Mouse (Mus musculus) frontal cortex, postnatal 25 days (tissue): ENCODE measurements around the gene Tagln2.
A peak's percentile ranks its signal among the peaks of the same experiment; 100 is the strongest.

Source experiments
- DNase-seq, 2 experiments: peaks; one replicate each; pipeline ENCODE4 v3.0.0; 2022; ENCODE audit warnings: low spot score in 2 of 2

Tagln2 gene

DNA sequence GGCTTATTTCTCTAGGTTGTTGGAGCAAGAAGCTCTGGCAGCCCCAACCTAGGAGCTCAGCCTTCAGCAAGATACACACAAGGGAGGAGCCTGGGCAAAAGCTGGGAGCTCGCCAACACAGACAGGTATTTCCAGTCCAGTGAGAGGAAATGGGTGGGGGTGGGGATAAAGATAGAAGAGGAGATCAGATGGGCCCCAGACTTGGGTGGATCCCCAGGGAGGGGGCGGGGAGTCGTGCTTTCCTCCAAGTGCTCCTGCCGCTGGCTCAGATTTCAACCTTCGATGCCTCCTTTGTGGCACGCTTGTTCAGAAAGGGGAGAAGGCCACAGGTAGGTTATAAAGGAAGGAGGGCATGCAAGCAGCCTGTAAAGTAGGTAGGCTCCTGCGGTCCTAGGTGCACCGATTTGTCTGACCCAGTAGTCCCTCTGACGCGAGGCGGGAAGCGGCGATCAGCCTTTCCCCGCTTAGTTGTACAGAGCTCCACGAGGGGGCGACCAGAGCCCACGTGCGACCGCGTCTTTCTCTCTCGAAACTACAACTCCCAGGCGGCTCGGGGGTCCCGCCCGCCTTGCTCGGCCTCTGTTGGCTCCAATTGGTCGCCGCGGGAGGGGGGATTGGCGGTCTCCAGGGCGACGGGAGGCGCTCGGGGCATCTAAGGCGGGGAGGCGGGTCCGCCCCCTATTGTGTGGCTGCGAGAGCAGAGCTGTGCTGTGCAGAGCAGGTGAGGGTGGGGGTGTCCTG lies 18.1 kb upstream of the Tagln2 start, which contains the start of gene Igsf9:
Igsf9 (plus strand) TSS at position 249 of the 741 bp plus-strand sequence.
- peak; percentile 83 to 85 for DNase-seq

DNA sequence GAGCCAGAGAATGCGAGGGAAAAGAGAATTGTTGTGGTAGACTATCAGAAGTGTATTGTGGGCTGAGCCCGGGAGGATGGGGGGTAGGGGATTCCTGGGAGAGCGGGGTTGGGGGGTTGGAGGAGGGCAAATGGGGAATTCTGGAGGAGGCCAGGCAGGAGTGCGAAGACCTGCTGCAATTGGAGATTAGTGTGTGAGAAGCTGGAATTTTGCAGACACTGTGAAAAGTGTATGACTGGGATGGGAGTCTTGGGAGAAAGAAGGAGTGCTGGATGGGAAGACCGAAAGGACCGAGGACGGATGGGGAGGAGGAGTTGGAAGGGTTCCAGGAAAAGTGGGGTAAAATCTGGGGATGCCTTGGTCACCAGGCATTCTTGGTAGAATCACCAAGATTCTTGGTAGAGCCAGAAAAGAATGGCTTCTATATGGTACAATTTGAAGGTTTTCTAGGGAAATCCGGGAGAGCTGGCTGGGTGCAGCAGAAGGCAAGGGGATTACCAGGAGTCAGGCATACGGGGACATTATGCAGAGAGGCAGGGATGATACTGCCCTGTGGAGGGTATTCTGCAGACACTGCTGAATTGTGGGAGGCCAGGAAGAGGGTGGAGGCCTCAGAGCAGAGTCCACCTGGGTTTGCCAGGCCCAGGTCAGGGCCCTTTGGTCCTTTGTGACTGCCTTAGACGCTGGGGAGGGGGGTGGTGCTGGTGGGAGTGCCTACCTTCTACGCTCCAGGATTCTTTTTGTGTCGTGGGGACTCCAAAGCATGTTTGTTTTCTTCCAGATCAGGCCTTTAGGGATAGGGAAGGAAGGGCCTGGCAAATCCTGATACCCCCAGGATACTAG lies 17.1 kb upstream of the Tagln2 start:
- DNase-seq: no peak

DNA sequence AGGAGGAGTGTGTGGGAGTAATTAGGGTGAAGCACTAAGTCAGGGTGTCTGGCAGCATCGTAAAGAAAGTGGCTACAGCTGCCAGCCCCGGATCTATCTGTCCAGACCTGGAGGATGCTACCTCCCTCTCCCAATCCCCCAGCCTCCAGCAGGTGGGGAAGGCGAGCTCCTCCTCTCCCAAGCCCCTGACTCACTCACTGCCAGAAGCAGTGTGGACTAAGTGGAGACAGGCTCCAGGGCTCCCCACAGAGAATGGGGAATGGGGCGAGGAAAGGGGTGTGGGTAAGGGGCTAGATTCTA lies 16.5 kb upstream of the Tagln2 start:
- no peak for DNase-seq

DNA sequence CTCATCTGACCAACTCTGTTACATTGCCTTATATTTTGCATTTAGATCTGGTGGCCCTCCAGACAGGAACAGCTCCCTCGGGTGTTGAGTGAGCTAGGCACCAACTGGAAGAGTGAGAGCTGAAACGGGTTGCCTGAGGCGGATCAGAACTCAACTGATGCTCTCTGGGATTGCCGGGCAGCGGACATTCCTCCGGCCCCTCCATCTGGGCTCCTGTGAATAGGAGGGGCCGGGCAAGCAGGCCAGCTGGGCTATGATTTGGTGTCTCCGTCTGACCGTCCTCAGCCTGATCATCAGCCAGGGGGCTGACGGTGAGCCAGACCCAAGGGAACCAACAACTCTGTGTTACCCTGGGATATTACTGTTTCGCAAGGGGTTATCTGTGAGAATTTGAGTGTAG lies 15.6 kb upstream of the Tagln2 start:
- no peak for DNase-seq

DNA sequence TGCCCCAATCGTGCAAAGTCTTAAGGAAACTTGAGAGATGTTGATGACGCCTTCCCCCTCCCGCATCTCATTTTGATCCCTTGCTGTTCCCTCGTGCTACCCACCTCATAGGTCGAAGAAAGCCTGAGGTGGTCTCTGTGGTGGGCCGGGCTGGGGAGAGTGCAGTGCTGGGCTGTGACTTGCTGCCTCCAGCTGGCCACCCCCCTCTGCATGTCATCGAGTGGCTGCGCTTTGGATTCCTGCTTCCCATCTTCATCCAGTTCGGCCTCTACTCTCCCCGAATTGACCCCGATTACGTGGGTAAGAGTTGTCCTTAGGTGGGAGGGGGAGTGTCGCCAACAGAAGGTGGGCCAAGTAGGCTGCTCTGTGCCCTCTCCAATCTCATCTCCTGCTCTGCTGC lies 15.2 kb upstream of the Tagln2 start:
- DNase-seq: no peak

DNA sequence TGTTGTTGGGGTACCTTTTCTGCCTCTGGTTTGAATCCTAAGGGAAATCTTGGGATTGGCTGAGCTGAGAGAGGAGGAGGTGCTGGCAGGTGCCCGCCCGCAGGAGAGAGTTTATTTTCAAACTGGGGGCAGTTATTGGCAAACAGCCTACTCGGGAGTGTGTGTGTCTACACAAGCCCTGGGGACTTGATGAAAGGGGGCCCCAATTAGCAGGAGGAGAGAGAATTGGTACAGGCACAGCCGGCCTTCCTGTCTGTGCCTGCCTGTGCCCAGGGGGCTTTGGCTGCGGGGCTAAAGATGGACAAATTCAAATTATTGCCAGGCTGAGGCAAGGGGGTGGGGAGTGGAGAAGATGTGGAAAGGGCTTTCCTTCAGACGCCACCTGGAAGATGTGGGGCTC lies 14.0 kb upstream of the Tagln2 start:
- DNase-seq: no peak

DNA sequence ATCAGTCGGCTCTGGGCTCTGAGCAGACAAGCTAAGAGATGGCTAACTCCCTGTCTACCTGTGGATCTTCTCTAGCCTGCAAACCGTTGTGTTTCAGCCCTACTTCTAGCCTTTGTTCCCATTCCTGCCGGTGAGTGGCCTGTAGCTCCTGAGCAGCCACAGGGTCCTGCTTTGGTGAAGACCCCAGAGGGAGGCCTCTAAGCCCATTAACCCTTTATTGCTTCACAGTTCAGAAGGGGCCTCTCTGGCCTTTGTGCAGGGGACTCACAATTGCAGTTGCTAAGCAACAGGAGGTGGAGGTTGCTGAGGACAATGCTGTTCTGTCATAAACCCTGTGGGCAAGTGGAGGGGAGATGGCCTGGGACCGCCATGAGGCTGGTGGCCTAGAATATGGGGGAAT lies 13.6 kb upstream of the Tagln2 start:
- no peak for DNase-seq

DNA sequence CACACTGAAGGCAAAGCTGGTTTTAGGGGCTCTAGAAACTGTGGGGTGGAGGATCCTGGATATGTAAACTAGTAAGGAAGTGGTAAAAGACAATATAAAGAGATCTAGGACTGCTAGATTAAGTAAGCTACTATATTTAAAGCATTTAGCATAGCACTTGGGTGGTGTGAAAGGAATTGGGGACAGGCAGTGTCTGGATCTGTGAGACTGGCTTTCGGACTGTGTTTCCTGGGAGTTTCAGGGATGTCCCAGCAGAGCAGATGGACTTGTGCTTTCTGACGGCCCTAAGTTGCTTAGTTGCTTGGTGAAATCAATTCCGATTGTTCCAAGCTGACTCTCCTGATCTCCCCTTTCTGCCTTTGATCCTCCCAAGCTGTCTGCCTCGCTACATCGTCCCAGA lies 13.2 kb upstream of the Tagln2 start:
- DNase-seq: no peak

DNA sequence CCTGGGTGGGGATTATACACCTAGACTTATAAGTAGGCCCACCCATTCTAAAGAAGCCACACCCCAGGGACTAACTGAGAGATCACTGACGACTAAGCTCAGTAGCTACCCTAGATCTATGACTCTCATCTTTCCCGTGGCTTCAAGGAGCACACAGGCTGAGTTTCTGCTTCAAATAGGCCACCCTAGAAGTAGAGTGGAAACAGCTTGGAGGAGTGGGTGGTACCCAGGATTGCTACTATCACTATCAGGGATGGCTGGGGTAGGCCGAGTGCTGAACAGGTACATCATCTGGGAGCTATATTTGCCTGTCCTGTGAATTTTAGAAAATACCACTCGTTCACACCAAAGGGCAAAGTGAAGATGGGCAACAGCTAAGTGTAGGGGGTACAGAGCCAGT lies 12.0 kb upstream of the Tagln2 start:
- no peak for DNase-seq

DNA sequence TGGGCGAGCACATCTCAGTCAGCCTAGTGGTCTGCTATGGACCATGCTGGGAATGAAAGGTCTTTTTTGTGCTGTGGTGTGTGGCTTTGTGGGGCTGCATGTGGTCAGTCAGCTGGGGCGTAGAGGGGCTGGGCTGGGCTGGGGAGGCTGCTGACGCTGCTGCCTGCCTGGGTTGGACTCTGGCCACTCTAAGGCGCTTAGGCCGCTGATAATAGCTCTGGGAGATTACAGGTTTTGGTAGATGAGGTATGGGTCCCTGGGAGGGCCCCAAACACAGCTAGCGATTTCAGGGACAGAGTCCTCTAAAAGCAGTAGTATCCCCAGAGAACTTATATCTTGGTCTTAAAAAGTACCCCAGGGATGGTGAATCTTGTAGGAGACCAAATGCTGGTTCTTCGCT lies 11.0 kb upstream of the Tagln2 start:
- DNase-seq: no peak

DNA sequence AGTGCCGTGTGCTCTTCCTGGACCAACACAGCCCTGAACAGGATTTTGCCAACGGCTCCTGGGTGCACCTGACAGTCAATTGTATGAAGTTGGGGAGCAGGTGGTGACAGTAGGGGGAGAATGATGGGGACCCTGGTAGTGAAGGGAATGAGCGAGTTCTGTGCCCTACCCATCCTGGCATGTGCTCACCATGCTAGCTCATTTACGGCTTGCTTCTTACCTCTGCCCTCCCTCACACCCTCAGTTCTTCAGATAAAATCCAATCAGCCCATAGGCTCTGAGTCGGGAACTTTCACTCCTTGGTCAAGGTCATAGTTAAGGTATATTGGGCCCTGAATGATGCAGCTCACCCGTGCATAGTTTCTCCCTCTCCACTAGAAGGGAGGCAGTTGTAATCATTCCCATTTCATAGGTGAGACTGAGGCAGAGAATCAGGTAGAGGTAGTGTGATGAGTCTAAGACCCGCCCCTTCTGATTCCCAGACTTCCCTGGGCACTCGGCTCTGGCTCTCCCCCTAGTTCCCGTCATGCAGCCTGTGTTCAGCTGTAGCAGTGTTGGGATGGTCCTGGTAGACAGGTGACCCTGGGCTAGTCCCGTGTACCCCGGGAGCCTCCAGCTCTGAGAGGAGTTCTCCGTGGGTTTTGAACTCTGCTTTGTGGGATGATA lies 10.1 kb upstream of the Tagln2 start:
- no peak for DNase-seq

DNA sequence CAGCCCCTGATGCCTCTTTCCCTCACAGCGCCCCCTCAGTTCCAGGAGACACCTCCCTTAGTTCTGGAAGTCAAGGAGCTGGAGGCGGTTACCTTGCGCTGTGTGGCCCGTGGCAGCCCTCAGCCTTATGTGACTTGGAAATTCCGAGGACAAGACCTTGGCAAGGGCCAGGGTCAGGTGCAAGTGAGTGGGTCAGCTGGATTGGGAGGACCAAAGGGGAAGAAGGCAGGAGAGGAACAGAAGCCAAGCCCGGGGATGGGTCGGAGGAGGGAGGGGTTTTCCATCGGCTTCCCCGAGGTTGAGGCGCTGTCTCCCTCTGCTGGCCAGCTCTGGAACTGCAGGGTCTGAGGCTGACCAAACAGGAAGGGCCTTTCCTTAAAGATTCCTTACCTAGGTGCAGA lies 9.6 kb upstream of the Tagln2 start:
- DNase-seq: peak; percentile 93 to 94

DNA sequence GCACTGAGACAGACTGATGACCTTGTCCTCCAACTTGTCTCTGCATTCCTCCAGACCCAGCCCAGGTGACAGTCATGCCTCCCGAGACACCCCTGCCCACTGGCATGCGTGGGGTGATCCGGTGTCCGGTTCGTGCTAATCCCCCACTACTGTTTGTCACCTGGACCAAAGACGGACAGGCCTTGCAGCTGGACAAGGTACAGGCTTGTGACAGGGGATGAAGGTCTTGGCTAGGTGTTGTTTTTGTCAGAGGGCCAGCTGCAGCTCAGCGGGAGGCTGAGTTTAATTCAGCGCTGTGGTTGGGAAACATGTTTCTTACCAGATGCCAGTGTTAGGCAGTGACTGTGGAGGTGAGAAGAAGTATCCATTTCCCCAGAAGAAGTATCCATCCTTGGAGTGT lies 7.8 kb upstream of the Tagln2 start:
- DNase-seq: no peak

DNA sequence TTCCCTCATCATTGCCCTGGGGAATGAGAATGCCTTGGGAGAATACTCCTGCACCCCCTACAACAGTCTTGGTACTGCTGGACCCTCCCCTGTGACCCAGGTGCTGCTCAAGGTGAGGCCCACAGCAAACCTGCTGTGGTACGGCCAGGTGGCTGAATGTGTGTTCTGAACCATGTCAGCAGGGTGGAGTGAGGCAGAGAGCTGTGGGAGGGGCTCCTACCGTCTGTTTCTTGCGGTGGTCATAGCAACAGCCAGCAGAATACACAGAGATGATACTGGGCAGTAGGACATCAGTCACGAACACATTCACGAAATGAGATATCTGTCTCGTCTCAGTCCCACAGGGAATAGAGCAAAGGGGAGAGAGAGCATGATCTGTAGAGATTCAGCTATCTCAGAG lies 6.3 kb upstream of the Tagln2 start:
- no peak for DNase-seq

DNA sequence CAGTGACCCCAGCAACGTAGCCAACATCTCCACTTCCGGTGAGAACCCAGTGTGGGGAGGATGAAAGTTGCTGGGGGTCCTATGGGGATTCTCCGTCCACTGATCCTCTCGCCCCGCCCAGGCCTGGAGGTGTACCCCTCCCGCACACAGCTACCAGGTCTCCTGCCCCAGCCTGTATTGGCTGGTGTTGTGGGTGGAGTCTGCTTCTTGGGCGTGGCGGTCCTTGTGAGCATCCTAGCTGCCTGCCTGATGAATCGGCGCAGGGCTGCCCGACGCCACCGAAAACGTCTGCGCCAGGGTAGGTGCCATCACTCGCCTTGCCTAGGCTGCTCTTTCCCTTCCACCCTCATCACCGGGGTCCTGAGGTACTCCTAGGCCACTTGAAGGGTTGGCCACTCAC lies 3.8 kb upstream of the Tagln2 start:
- no peak for DNase-seq

DNA sequence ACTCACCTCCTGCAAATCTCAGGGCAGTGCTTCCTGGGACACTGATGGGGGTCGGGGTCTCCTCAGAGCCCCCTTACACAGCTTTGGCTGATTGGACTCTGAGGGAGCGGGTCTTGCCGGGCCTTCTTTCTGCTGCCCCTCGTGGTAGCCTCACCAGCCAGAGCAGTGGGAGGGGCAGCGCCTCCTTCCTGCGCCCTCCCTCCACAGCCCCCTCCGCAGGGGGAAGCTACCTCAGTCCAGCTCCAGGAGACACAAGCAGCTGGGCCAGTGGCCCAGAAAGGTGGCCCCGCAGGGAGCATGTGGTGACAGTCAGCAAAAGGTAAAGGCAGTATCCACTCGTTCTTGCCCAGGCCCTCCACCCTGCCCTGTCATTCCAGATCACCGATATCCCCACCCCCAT lies 2.4 kb upstream of the Tagln2 start:
- DNase-seq: no peak

DNA sequence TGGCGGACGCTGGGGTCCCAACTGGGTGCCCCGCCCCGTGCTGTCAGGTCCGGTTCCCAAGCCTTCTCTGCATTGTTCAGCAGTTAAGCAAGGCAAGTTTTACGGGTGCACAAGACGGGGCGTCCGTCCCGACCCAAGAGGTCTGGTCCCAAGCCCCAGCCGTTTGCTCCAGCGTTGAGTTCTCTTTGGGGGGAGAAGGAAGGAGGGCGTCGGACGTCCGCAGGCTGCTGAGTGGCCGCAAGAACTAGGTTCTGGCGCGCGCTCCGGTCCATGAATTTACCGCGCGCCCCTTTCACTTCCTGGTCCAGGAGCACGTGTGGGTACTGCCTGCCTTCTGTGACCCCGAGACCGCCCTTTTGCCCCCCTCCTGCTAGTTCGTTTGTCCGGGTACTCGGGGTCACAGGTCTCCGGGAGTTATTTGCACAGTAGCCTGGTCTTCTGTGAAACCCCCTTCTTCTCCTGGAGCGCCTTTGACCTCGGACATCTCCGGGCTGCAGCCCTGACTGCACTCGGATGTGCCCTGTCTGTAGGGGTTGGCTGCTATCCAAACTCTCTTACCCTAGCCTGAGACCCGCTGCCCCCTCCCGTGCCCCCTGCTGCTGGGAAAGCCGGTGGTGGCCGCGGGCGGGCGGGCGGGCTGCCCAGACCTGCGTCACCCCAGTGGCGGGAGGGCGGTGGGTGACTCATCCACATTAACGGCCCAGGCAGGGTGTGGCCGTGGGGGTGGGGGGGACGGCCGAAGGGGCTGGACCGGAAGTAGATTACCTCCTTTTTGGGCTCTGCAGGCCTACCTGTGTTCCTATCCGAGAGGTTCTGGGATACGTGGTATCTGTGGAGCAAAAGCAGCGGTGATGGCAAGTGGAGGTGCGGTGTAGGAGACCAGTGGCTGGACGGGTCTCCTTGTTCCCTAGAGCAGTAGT lies 864 bp downstream of the Tagln2 start:
- DNase-seq: no peak

DNA sequence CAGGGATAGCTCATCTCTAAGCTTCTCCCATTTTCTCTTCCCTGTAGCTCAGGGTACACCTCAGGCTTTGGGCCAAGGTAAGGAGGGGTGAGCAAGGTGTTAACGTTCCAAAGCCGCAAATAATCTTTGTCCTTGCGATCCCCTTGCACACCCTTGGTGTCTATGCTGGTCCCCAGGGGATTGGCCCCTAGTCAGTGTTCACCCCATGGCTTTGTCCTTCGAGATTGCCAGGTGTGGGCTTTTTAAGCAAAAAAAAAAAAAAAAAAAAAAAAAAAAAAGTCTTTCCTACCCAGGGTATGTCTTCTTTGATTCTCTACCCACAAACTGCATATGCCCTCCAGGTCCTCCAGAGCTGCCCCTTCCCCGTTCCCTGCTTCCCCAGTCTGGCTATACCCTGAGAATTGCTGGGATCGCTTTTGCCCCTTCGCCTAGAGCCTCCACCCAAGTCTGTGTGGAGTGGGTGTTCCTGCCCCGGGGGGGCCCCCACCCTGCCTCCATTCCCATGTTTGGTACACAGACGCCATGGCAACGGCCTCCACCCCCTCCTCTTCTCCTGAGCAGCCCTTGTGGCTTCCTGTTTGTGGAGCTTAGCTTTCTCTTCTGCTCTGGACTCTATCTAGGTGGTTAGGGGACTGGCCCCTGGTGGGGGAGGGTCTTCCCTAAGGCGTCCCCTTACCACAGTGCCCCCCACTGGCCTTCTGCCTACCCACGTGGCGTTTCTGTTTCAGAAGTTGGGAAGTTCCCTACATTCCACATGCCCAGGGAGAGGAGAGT lies 1.7 kb downstream of the Tagln2 start:
- DNase-seq: no peak

DNA sequence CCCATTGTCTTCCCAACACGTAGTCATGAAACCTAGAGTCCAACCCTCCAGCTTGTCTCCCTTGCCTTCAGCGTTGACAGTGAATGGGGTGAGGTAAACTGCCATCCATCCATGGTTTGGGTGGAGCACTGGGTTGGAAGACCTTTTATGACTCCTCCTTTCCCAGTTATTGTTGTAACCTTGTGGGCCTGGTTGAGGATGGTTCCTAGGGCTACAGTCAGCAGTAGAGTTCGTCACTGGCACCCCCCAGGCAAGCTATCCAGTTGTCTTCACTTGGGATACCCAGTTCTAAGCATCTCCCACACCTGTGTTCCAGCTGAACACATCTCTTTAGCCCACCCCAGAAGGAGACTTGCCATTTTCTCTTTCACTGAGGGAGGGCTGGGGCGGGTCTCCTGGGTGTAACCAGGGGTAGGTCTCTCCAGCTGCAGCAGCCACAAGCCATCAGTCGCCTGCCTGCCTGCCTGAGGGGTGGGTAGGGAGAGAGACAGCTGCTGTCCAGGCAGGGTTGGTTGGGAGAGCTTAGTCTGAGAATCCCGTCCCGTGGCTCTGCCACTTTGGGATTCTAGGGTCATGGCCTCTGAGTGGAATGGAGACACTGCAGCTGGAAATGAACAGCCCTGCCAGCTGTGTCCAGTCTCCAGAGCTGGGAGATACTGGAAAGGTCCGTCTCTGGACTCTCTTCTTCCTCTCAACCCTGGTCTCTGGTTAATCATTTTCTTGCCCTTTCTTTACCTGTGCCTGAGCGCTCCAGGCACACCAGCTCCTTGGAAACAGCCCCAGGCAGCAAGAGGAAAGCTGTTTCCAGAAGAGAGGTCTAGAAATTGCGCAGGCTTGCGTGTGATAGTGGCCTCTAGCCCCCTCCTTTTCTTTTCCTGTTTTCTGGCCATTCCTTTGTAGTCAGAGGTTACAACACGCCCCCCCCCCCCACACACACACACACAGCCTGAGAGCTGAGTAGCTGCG lies 2.6 kb downstream of the Tagln2 start:
- no peak for DNase-seq
